Mouse (Mus musculus): ENCODE data around the gene Defa35. TPM values are rescaled to one million over a fixed set of nuclear protein-coding genes. Genes with fewer than 3 reads are reported as not detected.
"Not testable (repeated sequence)": the region's sequence is repeated elsewhere in the genome, so short reads cannot be mapped to it uniquely, and the experiment has no call there.

The Defa35 gene
- total RNA-seq (2021): not detected

- DNase-seq (ENCODE audit: low spot score in 2 of 2); intact Hi-C loops (cut with DNase I): not testable (repeated sequence)
Observed at GRCm38 (mm10) chr8:21064738-21065137, at the start of gene Defa35. Defa35 (plus strand) TSS chr8:21065038.

DNA sequence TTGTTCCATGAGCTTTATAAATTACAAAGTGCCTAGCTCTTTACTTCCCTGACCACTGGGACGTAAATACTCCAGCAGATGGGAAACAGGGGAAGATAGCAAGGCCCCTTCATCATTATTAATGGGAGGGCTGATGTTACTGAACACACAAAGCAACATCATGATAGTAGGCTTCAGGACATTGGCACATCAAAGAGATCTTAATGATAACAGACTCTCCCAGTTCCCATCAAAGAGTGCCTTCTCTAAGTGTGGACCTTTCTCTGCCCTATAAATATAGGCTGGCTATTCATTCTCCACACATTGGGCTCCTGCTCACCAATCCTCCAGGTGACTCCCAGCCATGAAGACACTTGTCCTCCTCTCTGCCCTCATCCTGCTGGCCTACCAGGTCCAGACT is 39.6 kb upstream of the Defa35 start, which contains the start of gene Defa21:
Gene Defa21 (plus strand): TSS at position 301 of the 400 bp plus-strand sequence.
- DNase-seq (ENCODE audit: low spot score in 2 of 2); intact Hi-C loops (cut with DNase I): not testable (repeated sequence)

GRCm38 (mm10) chr8:21054747-21055146 is 10.1 kb upstream of the Defa35 start, which contains the start of gene Defa23:
Defa23 (plus strand) TSS chr8:21055047.
- intact Hi-C loops (cut with DNase I); DNase-seq (ENCODE audit: low spot score in 2 of 2): not testable (repeated sequence)

- intact Hi-C loops (cut with DNase I); DNase-seq (ENCODE audit: low spot score in 2 of 2): not testable (repeated sequence)
Observed at GRCm38 (mm10) chr8:21084142-21084541, 19.3 kb downstream of the Defa35 start, which contains the start of gene Defa25. Defa25 (plus strand) TSS chr8:21084442.

DNA sequence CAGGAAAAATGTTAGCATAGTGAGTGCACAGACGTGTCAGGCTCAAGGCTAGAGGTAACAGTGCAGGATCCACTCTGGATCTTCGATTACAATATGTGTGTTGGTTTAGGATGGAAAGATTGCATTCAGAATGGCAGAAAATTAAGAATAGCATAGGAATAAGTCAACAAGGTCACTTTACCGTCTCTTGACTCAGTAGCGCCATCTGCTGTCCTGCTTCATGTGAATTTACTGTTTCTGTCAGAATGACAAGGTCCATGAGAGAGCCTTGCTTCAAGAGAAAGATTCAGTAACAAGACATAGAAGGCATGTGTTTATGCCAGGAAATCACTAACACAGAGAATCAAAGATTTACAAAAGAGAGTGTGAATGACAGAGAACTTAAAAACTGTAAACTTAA is 28.3 kb downstream of the Defa35 start:
- intact Hi-C loops (cut with DNase I): no loop called here
- no peak for DNase-seq (ENCODE audit: low spot score in 2 of 2)

DNA sequence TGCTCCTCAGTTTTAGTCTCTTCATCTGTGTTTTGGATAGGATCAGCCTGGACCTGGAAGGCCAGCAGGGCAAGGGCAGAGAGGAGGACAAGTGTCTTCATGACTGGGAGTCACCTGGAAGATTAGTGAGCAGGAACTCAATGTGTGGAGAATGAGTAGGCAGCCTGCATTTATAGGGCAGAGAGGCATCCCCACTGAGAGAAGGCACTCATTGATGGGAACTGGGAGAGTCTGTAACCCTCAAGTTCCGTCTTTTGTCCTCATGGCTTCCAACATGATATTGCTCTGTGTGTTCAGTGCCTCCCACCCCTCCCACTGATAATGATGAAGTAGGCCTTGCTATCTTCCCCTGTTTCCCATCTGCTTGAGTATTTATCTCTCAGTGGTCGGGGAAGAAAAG is 31.1 kb downstream of the Defa35 start, which contains the start of gene Gm14851:
Gene Gm14851 (minus strand): TSS at position 101 of the 400 bp plus-strand sequence.
- DNase-seq (ENCODE audit: low spot score in 2 of 2); intact Hi-C loops (cut with DNase I): not testable (repeated sequence)

Other genes with a start within 250 kb of the Defa35 start
- gene Defb33, start 172.4 kb upstream of the Defa35 start, total RNA-seq (2021): not detected
- not detected for gene Gm15056, start 162.4 kb upstream of the Defa35 start, total RNA-seq (2021)
- not detected for gene Gm6040, start 143.0 kb upstream of the Defa35 start, total RNA-seq (2021)
- not detected for gene AY761185, start 120.3 kb upstream of the Defa35 start, total RNA-seq (2021)
- not detected for gene Defa21, start 39.5 kb upstream of the Defa35 start, total RNA-seq (2021)
- gene Defa23, start 10.0 kb upstream of the Defa35 start, total RNA-seq (2021): not detected
- gene Defa25, start 19.4 kb downstream of the Defa35 start, total RNA-seq (2021): not detected
- gene Gm14851, start 31.0 kb downstream of the Defa35 start, total RNA-seq (2021): not detected
- not detected for gene Defa30, start 69.6 kb downstream of the Defa35 start, total RNA-seq (2021)
- gene Defa22, start 97.2 kb downstream of the Defa35 start, total RNA-seq (2021): not detected
- not detected for gene Defa31, start 126.6 kb downstream of the Defa35 start, total RNA-seq (2021)
- gene Gm15293, start 136.5 kb downstream of the Defa35 start, total RNA-seq (2021): not detected
- gene Gm15292, start 184.7 kb downstream of the Defa35 start, total RNA-seq (2021): not detected

Data from left cerebral cortex, postnatal 36 days (tissue).